Mouse (Mus musculus) G1E (cell line): ENCODE results near the gene Sppl2c.

Experiments
- CTCF ChIP-seq: IDR thresholded peaks from 2 replicates; pipeline ENCODE4 v1.5.1; 2012; ENCODE audit warnings: low read depth, low read length, inconsistent platforms, mixed read lengths
- POLR2AphosphoS5 ChIP-seq: IDR thresholded peaks from 2 replicates; pipeline ENCODE4 v1.6.1; 2012; ENCODE audit warnings: low read depth, low read length, inconsistent platforms; ENCODE audit not compliant: insufficient replicate concordance
- TAL1 ChIP-seq: conservative IDR thresholded peaks from 2 replicates; pipeline ENCODE4 v1.6.1; 2012; ENCODE audit warnings: low read depth, low read length, inconsistent platforms, mixed read lengths

DNA sequence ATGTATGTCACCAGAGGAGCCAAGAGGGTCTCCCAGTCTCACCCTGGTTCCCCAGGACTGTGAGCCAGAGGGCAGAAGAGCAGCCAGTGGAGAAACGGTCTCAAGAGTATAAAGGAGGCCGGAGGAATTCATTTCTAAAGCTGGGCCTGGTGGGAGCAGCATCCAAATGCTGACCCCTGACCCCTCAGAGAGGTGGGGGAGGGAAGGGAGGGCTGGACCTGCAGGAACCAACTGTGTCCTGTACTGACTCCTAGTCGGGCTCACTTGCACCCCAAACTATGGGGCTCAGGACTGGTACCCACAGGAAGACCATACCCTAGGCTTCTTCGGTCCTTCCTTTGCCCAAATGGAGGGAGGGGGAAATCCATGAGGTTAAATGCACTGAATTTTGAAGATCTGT is 31.8 kb upstream of the Sppl2c start:
- TF ChIP-seq CTCF (no peak), POLR2AphosphoS5 (no peak), TAL1 (no peak)
